Mouse (Mus musculus): ENCODE results near the gene Olfr1394. TPM values are rescaled to one million over a fixed set of nuclear protein-coding genes. Genes with fewer than 3 reads are reported as not detected.

The Olfr1394 gene
- not detected in 2 replicates for polyA plus RNA-seq (2012; rRNA removed)

DNA sequence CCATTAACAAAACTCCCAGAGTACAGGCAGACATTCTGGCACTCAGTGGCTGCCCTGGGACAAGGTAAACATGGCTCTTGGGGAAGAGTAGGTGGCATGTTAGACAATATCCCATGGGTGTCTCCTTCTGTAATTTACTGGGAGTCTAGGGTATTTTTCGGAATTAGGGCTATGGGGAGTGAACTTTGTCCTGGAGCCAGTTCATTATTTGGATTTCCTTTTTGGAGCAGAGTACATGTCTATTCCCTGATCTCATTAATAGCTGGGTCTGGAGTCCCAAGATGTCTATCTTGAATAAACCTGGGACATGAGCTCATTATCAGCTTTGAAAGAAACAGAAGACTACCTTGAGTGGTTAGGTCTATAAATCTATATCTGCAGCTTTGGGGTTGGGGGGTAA lies at the start of gene Olfr1394:
Gene Olfr1394 (plus strand): TSS at position 301 of the 400 bp plus-strand sequence.

DNA sequence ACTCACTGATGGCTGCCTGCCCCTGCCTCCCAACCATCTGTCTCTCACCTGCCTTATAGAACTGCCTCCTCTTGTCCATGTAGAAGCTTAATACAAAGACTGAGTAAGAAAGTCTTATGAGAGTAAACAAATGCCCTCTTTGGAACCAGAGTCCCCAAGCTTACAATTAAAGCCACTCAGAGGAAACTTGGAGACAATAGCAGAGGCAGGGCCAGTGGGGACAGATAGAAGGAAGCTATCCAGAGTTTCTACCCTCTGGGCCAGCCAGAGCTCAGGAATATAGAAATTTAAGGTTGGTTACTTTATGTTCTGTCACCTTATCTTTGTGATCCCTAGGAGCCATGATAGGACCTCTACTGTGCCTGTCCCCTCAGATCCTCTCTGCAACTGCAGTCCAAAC lies 39.4 kb upstream of the Olfr1394 start, which contains the start of gene Olfr1396:
Gene Olfr1396 (minus strand): TSS at position 101 of the 400 bp plus-strand sequence.

DNA sequence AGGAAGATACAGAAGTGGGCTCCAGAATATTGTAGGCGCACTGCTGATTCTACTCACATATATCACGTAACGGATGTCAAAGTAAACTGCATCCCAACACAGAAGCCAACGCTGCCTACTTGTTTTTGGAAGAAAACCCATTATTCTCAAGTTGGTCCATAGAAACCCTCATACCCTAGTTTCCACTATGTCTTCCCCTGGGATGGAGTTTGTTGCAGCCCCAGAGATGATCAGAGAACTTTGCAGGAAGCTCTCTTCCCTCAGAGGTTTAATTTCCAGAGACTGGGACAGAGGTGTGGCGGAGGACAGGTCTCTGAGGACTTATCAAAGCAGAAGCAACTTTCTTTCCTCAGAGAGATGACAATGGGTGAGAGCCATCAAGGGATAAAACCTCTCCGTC lies 12.2 kb upstream of the Olfr1394 start, which contains the start of gene Olfr1395:
Gene Olfr1395 (plus strand): TSS at position 301 of the 400 bp plus-strand sequence.

DNA sequence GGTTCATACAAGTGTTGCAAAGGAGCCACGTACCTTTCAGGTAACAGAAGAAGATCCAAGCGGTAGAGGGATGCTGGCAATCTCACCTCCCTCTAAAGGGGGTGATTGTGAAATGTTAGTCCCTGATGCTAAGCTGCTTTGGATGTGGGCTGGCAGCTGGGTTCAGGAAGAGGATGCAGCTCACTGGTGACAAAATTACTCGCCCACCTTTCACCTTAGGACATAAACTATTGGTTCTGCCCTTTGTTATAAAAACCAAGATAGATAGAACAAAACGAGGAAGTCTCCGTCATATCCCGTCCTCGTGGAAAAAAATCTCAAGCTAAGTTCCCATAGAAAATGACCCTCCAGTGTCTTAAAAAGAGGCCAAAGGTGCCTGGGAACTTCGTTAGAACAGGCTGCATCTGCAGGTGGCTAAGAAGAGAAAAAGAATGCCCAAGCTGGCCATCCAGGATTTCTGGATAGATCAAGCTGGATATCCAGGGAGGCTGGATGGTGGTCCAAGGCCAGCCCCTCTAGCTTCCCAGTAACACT lies 32.8 kb downstream of the Olfr1394 start, which contains the start of gene Btnl9:
Gene Btnl9 (minus strand): TSS at position 205 of the 534 bp plus-strand sequence.

DNA sequence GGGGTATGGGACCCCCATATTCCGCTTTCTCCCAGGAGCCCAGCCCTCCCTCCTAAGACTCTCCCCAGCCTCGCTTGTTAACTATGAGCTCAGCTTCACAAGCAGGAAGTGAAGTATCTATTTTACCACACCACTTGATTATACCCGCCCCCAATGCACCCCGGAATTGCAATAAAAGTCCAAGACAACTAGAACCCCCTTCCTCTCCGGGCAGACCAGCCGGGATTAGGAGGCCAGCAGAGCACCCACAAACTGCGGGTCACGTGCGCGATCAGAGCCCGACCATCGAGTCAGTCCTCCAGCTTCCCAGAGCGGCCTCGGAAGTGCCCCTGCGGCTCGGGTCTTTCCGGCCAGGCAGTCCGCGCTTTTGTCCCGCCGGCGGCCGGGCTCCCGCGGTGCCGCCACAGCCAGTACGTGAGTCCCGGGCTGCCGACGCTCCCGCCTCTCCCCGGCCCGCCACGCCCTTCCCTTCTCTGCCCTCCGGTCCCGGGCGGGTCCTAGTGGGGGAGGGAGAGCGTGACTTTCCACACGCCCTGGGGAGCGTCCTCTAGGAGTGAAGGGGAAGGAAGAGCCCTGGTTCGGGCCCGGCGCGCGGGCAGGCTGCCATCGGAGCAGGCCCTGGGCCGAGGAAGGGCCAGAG lies 49.1 kb downstream of the Olfr1394 start, which contains the start of gene Zfp62:
Gene Zfp62 (plus strand): TSS at position 164 of the 640 bp plus-strand sequence.

Other genes starting within 250 kb of the Olfr1394 start
- gene Psme2b, start 208.2 kb upstream of the Olfr1394 start, polyA plus RNA-seq (2012; rRNA removed): 3.6 and 3.9 TPM in 2 replicates
- not detected in 2 replicates for gene Olfr56, start 175.5 kb upstream of the Olfr1394 start, polyA plus RNA-seq (2012; rRNA removed)
- 0.79 and 1.2 TPM in 2 replicates for gene 9930111J21Rik1, start 175.0 kb upstream of the Olfr1394 start, polyA plus RNA-seq (2012; rRNA removed)
- gene Gm12185, start 162.2 kb upstream of the Olfr1394 start, polyA plus RNA-seq (2012; rRNA removed): 0.03 and 0.07 TPM in 2 replicates
- 0.15 and 0.20 TPM in 2 replicates for gene Tgtp1, start 160.2 kb upstream of the Olfr1394 start, polyA plus RNA-seq (2012; rRNA removed)
- 0.57 and 0.64 TPM in 2 replicates for gene 9930111J21Rik2, start 103.1 kb upstream of the Olfr1394 start, polyA plus RNA-seq (2012; rRNA removed)
- gene Tgtp2, start 90.2 kb upstream of the Olfr1394 start, polyA plus RNA-seq (2012; rRNA removed): 0.34 and 1.0 TPM in 2 replicates
- 2.0 and 2.4 TPM in 2 replicates for gene Ifi47, start 77.8 kb upstream of the Olfr1394 start, polyA plus RNA-seq (2012; rRNA removed)
- gene Olfr1396, start 39.5 kb upstream of the Olfr1394 start, polyA plus RNA-seq (2012; rRNA removed): 0.15 TPM in 1 of 2 replicates, not detected in the other
- gene Olfr1395, start 12.1 kb upstream of the Olfr1394 start, polyA plus RNA-seq (2012; rRNA removed): not detected in 2 replicates
- 0.95 and 2.9 TPM in 2 replicates for gene Btnl9, start 32.8 kb downstream of the Olfr1394 start, polyA plus RNA-seq (2012; rRNA removed)
- 1.7 and 2.2 TPM in 2 replicates for gene Zfp62, start 48.9 kb downstream of the Olfr1394 start, polyA plus RNA-seq (2012; rRNA removed)
- 159 and 190 TPM in 2 replicates for gene Mgat1, start 89.8 kb downstream of the Olfr1394 start, polyA plus RNA-seq (2012; rRNA removed)
- gene Olfr1393, start 123.9 kb downstream of the Olfr1394 start, polyA plus RNA-seq (2012; rRNA removed): 0.05 and 0.08 TPM in 2 replicates
- gene Olfr1392, start 130.9 kb downstream of the Olfr1394 start, polyA plus RNA-seq (2012; rRNA removed): 0.22 TPM in 1 of 2 replicates, not detected in the other
- not detected in 2 replicates for gene Olfr10, start 150.4 kb downstream of the Olfr1394 start, polyA plus RNA-seq (2012; rRNA removed)
- not detected in 2 replicates for gene Olfr1391, start 168.4 kb downstream of the Olfr1394 start, polyA plus RNA-seq (2012; rRNA removed)
- not detected in 2 replicates for gene Olfr1390, start 180.8 kb downstream of the Olfr1394 start, polyA plus RNA-seq (2012; rRNA removed)